In genomic region chr4:32288036-32288860, GRCm38 (mm10) we compare ENCODE assay signal across 8 mouse cellular contexts. TPM values are rescaled to one million over a fixed set of nuclear protein-coding genes. Genes with fewer than 3 reads are reported as not detected.
DNase-seq lines count a peak whose midpoint lies in the region; ATAC-seq and TF ChIP-seq lines count a peak whose summit lies in the region.

No protein-coding gene starts in this region.

- 0 out of 2 replicates have a peak overlapping the region, but pooled peaks have one; percentile 9 for H3K4me2 ChIP-seq in embryonic facial prominence, embryonic 13.5 days
- peak overlapping the region; percentile 42 for H3K4me2 ChIP-seq in liver, postnatal 0 days (ENCODE audit: low read depth, low read length)

- TF ChIP-seq CTCF in liver, postnatal 0 days (IDR thresholded peaks at IDR 0.05; ENCODE audit: low read depth) = no peak
- TF ChIP-seq CTCF in left cerebral cortex, adult 2 months (IDR thresholded peaks at IDR 0.05) = no peak

- intact Hi-C loops in heart, postnatal 14 days (cut with DNase I) = no loop called here
- intact Hi-C loops in left cerebral cortex, adult 2 months (cut with DNase I) = no loop called here

- WGBS in embryonic facial prominence, embryonic 13.5 days = 39% methylated on average over 11 of the region's 11 CpGs
- 21% methylated on average over 11 of the region's 11 CpGs for WGBS in liver, postnatal 0 days (ENCODE audit: insufficient replicate concordance)

- 0 out of 2 replicates have a peak overlapping the region, but pooled peaks have one; percentile 36 for H3K9ac ChIP-seq in embryonic facial prominence, embryonic 13.5 days
- no peak overlapping the region; the same call in 1 of the 2 replicates for H3K9ac ChIP-seq in liver, postnatal 0 days (replicated peaks)

- no peaks in the 10 kb centered on the region for H3K9me3 ChIP-seq in embryonic facial prominence, embryonic 13.5 days
- no peaks in the 10 kb centered on the region for H3K9me3 ChIP-seq in liver, postnatal 0 days (ENCODE audit: low read length)

- no peaks in the 10 kb centered on the region for H3K36me3 ChIP-seq in embryonic facial prominence, embryonic 13.5 days
- H3K36me3 ChIP-seq in liver, postnatal 0 days (replicated peaks; ENCODE audit: insufficient read depth, low read length) = no peaks in the 10 kb centered on the region

- no peak for TF ChIP-seq EP300 in liver, postnatal 0 days (IDR thresholded peaks at IDR 0.05; ENCODE audit: low read depth)

- peak; percentile 75 for DNase-seq in 3T3-L1 (ENCODE audit: low read depth, low spot score)
- peak; percentile 80 for DNase-seq in CD4-positive helper T cell, adult 2 months (ENCODE audit: low read depth, low spot score)
- DNase-seq in heart, postnatal 14 days = peak; percentile 51 to 57
- no peak for DNase-seq in liver, postnatal 0 days
- DNase-seq in yolk sac, embryonic 10.5 days (ENCODE audit: low spot score) = peak; percentile 42
- no peak for DNase-seq in spleen, postnatal 36 days (ENCODE audit: low spot score in 2 of 2)
- DNase-seq in left cerebral cortex, adult 2 months (ENCODE audit: extremely low spot score in 1 of 2, low spot score in 2 of 2) = no peak

- no peak for ATAC-seq in embryonic facial prominence, embryonic 13.5 days (ENCODE audit: insufficient number of reproducible peaks, insufficient read depth, low FRiP score, low TSS enrichment, low read depth)
- peak; percentile 73 for ATAC-seq in liver, postnatal 0 days

- no peak overlapping the region for H3K27ac ChIP-seq in embryonic facial prominence, embryonic 13.5 days
- peak overlapping the region; percentile 5; the same call in 1 of the 2 replicates for H3K27ac ChIP-seq in liver, postnatal 0 days (ENCODE audit: low read depth)
- no peak overlapping the region for H3K27ac ChIP-seq in left cerebral cortex, adult 2 months

- H3K27me3 ChIP-seq in embryonic facial prominence, embryonic 13.5 days = no peaks in the 10 kb centered on the region
- H3K27me3 ChIP-seq in liver, postnatal 0 days (ENCODE audit: insufficient read depth, low read length) = no peaks in the 10 kb centered on the region

- H3K4me1 ChIP-seq in embryonic facial prominence, embryonic 13.5 days = peaks cover 42% of the 10 kb centered on the region
- H3K4me1 ChIP-seq in liver, postnatal 0 days (ENCODE audit: insufficient read depth) = peaks cover 30% of the 10 kb centered on the region

- H3K4me3 ChIP-seq in embryonic facial prominence, embryonic 13.5 days = no peak overlapping the region
- H3K4me3 ChIP-seq in liver, postnatal 0 days (ENCODE audit: low read depth, low read length) = no peak overlapping the region
- H3K4me3 ChIP-seq in left cerebral cortex, adult 2 months = no peak overlapping the region

RNA-seq across cellular contexts. Expression of gene Bach2, which starts 49.6 kb away (rescaled TPM):
- polyA plus RNA-seq in embryonic facial prominence, embryonic 13.5 days (2015; fragmentation: Nextera tagmentation; extraction: Ambion mirVana) = 8.1 and 9.8 TPM in 2 replicates
- total RNA-seq in heart, postnatal 14 days (2021) = 10 to 100 TPM; 11.2 TPM
- 2.7 and 4.3 TPM in 2 replicates for polyA plus RNA-seq in liver, postnatal 0 days (2015; fragmentation: Nextera tagmentation; extraction: Ambion mirVana)
- 10 to 100 TPM; 20.8 to 25.8 TPM for total RNA-seq in left cerebral cortex, adult 2 months (2021)

Comparison
In these comparisons a context has a peak if more than half of its experiments do, and no peak if none do; other contexts are left out.
1. DNase-seq: peak in 3T3-L1 (single experiment), CD4-positive helper T cell, adult 2 months (single experiment), heart, postnatal 14 days (2 of 2) and yolk sac, embryonic 10.5 days (single experiment); none in liver, postnatal 0 days (single experiment), spleen, postnatal 36 days (0 of 2) and left cerebral cortex, adult 2 months (0 of 2).